ENCODE assay signal across 13 mouse cellular contexts in the genomic region with DNA sequence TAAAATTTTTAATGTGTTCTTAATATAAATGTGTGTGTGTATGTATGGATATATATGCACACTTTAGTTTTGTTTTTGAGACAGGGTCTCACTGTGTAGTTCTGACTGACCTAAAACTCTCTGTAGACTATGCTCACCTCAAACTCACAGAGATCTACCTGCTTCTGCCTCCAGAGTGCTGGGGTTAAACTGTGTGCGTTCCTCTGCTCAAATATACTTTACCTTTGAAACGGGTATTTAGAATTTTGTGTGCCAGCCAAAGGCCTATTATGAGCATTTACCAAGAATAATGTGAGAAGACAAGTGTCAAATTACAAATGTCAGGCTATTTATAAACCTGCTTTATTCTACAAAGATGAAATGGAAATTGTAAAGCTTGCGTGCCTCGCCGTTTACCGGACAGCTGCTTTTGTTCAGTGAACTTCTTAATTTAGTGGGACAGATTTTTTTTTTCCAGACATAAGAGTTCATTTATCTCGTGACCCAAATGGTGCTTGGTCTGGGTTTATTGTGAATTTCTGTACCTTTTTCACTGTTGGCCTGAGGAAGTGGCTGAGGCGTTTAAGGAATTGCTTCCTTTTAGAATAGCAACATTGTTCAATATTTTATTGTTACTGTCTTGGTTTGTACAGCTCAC. TPM values are rescaled to one million over a fixed set of nuclear protein-coding genes. Genes with fewer than 3 reads are reported as not detected.
DNase-seq lines count a peak whose midpoint lies in the region; ATAC-seq and TF ChIP-seq lines count a peak whose summit lies in the region.
"Had no signal": no experiment of that assay in that cellular context is flagged by ENCODE, and none has a peak within 500 bp of the region (broad histone marks: within the 10 kb centered on the region; RNA-seq: fewer than 3 reads in every experiment).

No protein-coding gene starts in this region.

- DNase-seq in heart, postnatal 10 days, result peak; percentile 20
- no peak for DNase-seq in heart, postnatal 25 days (ENCODE audit: low spot score)
- peak; percentile 73 for DNase-seq in A20 (ENCODE audit: low read depth, low spot score)
- no peak for DNase-seq in CH12.LX (ENCODE audit: extremely low read depth)
- DNase-seq in liver, embryonic 13.5 days, result no peak
- DNase-seq in ovary, adult 18-20 months (ENCODE audit: low spot score), result no peak
- no peak for DNase-seq in left cerebral cortex, adult 9 months (ENCODE audit: low spot score in 2 of 2)
- DNase-seq: kidney, postnatal 4 days; lung, adult 18-20 months; retina, postnatal 1 day had no signal

- in situ Hi-C loops in CH12.LX (cut with MboI; ENCODE audit: low pct_ligation_motif_present, low pct_unique_long_range_greater_than_20kb, low sequenced_read_pairs), result no loop called here

- peaks cover 41% of the 10 kb centered on the region for H3K79me2 ChIP-seq in CH12.LX (replicated peaks; ENCODE audit: control insufficient read depth, extremely low read depth, insufficient read depth, poor library complexity, severe bottlenecking)

- no peak for TF ChIP-seq POLR2A in CH12.LX (IDR thresholded peaks at IDR 0.05; ENCODE audit: low read depth, low read length)

- H3K9ac ChIP-seq in CH12.LX (ENCODE audit: insufficient read depth, low read depth), result peak overlapping the region; percentile 79
- H3K9ac ChIP-seq in liver, embryonic 13.5 days, result peak overlapping the region; percentile 63
- H3K9ac ChIP-seq: intestine, embryonic 15.5 days had no signal

- no peak for TF ChIP-seq RAD21 in CH12.LX (IDR thresholded peaks at IDR 0.05; ENCODE audit: low read depth, low read length)

- peaks cover 12% of the 10 kb centered on the region for H3K9me3 ChIP-seq in CH12.LX (replicated peaks; ENCODE audit: low read length)
- H3K9me3 ChIP-seq in liver, embryonic 13.5 days (replicated peaks), result 0 out of 2 replicates have a peak, but pooled peaks cover 3% of the 10 kb centered on the region
- H3K9me3 ChIP-seq: heart, embryonic 10.5 days; intestine, embryonic 15.5 days had no signal

- TF ChIP-seq CTCF in CH12.LX (conservative IDR thresholded peaks at IDR 0.05 in 1 of 2, IDR thresholded peaks at IDR 0.05 in 1 of 2; ENCODE audit: low read depth in 2 of 2, low read length in 2 of 2), result no peak

- H3K4me2 ChIP-seq in CH12.LX (ENCODE audit: insufficient read depth, low read depth, poor library complexity, severe bottlenecking), result peak overlapping the region; percentile 100
- H3K4me2 ChIP-seq in liver, embryonic 13.5 days, result peak overlapping the region; percentile 65

- H3K27ac ChIP-seq in CH12.LX (ENCODE audit: insufficient read depth, low read depth), result peak overlapping the region; percentile 87
- H3K27ac ChIP-seq in liver, embryonic 13.5 days, result peak overlapping the region; percentile 84
- H3K27ac ChIP-seq: intestine, embryonic 15.5 days; left cerebral cortex, adult 2 months had no signal

- no peaks in the 10 kb centered on the region for H3K27me3 ChIP-seq in CH12.LX (replicated peaks)
- H3K27me3 ChIP-seq in liver, embryonic 13.5 days, result no peaks in the 10 kb centered on the region
- H3K27me3 ChIP-seq: intestine, embryonic 15.5 days had no signal

- peak overlapping the region; percentile 66 to 80 (median 68) for H3K4me3 ChIP-seq in CH12.LX (replicated peaks in 1 of 3; ENCODE audit: low read depth in 2 of 3, low read length in 2 of 3, poor library complexity in 1 of 3)
- H3K4me3 ChIP-seq in liver, embryonic 13.5 days (replicated peaks), result peak overlapping the region; percentile 53
- H3K4me3 ChIP-seq: heart, embryonic 10.5 days; intestine, embryonic 15.5 days; left cerebral cortex, adult 2 months had no signal

- TF ChIP-seq EP300 in CH12.LX (IDR thresholded peaks at IDR 0.05; ENCODE audit: low read length), result peak; percentile 31; the same call in 1 of the 2 replicates

- dilution Hi-C loops in CH12.LX (cut with MboI; ENCODE audit: extremely low pct_ligation_motif_present, extremely low pct_unique_long_range_greater_than_20kb, low sequenced_read_pairs), result no loop called here

- 38% methylated on average over 8 of the region's 8 CpGs for WGBS in liver, embryonic 13.5 days (ENCODE audit: insufficient replicate concordance)

- peaks cover 4 to 29% of the 10 kb centered on the region in 2 experiments for H3K36me3 ChIP-seq in CH12.LX (replicated peaks in 1 of 2; ENCODE audit: control insufficient read depth in 1 of 2, insufficient read depth in 1 of 2, low read length in 1 of 2)
- H3K36me3 ChIP-seq in liver, embryonic 13.5 days, result no peaks in the 10 kb centered on the region
- H3K36me3 ChIP-seq: heart, embryonic 10.5 days; intestine, embryonic 15.5 days had no signal

- intact Hi-C loops in heart, postnatal 10 days (cut with DNase I), result no loop called here
- intact Hi-C loops in heart, postnatal 25 days (cut with DNase I), result no loop called here

- ATAC-seq in liver, embryonic 13.5 days (ENCODE audit: low read depth), result no peak
- ATAC-seq: intestine, embryonic 15.5 days had no signal

- H3K4me1 ChIP-seq in CH12.LX (ENCODE audit: control insufficient read depth in 1 of 2, insufficient read depth in 2 of 2), result peaks cover 17 to 39% of the 10 kb centered on the region in 2 experiments
- peaks cover 64% of the 10 kb centered on the region for H3K4me1 ChIP-seq in liver, embryonic 13.5 days (replicated peaks)
- H3K4me1 ChIP-seq: intestine, embryonic 15.5 days had no signal

TF ChIP-seq in CH12.LX, 34 proteins besides CTCF, POLR2A, EP300 and RAD21:
- TF ChIP-seq SMC3 (IDR thresholded peaks at IDR 0.05; ENCODE audit: low read depth, low read length), result peak; percentile 6; the same call in 1 of the 2 replicates
- TF ChIP-seq RCOR1 (conservative IDR thresholded peaks at IDR 0.05; ENCODE audit: low read depth, low read length), result 0 out of 2 replicates have a peak, but pooled peaks have one; percentile 31
- 0 out of 2 replicates have a peak, but pooled peaks have one; percentile 32 for TF ChIP-seq TCF12 (IDR thresholded peaks at IDR 0.05; ENCODE audit: low read depth, low read length)
- TF ChIP-seq BHLHE40 (IDR thresholded peaks at IDR 0.05; ENCODE audit: low read depth, low read length), result peak; percentile 58; the same call in 1 of the 2 replicates
- no peak for TF ChIP-seq MAFK (IDR thresholded peaks at IDR 0.05; ENCODE audit: insufficient replicate concordance, low read length)
- TF ChIP-seq MYC (IDR thresholded peaks at IDR 0.05; ENCODE audit: low read depth, low read length), result 0 out of 2 replicates have a peak, but pooled peaks have one; percentile 13
- TF ChIP-seq USF2 (conservative IDR thresholded peaks at IDR 0.05; ENCODE audit: low read depth, low read length), result no peak
- TF ChIP-seq SIN3A (IDR thresholded peaks at IDR 0.05; ENCODE audit: low read length), result 0 out of 2 replicates have a peak, but pooled peaks have one; percentile 19
- no peak; the same call in 1 of the 2 replicates for TF ChIP-seq CHD1 (IDR thresholded peaks at IDR 0.05; ENCODE audit: low read depth, low read length)
- peak; percentile 43; the same call in 1 of the 2 replicates for TF ChIP-seq ETS1 (conservative IDR thresholded peaks at IDR 0.05; ENCODE audit: low read depth, low read length)

RNA-seq across cellular contexts. Expression of a gene that starts 7.1 kb away (rescaled TPM):
- 1 to 10 TPM; 1.7 to 2.1 TPM for total RNA-seq in heart, postnatal 10 days (2021)
- total RNA-seq in heart, postnatal 25 days (2021), result 1 to 10 TPM; 2.0 to 2.7 TPM
- total RNA-seq in CH12.LX (2012; rRNA removed) (92.3 and 102 TPM in 2 replicates), CH12.LX (2014; rRNA removed) (155 and 171 TPM in 2 replicates)
- 163 and 180 TPM in 2 replicates for polyA plus RNA-seq in CH12.LX (2012; ENCODE audit: insufficient read length, low read depth)
- 12.7 and 16.1 TPM in 2 replicates for polyA plus RNA-seq in liver, embryonic 13.5 days (2015; fragmentation: Nextera tagmentation; extraction: Ambion mirVana)

RNA-seq across cellular contexts. Expression of a gene that starts 46.6 kb away (rescaled TPM):
- total RNA-seq in heart, postnatal 10 days (2021), result 1 to 10 TPM; 3.0 to 4.0 TPM
- 1 to 10 TPM; 1.5 to 1.6 TPM for total RNA-seq in heart, postnatal 25 days (2021)
- total RNA-seq in CH12.LX (2012; rRNA removed) (129 and 141 TPM in 2 replicates), CH12.LX (2014; rRNA removed) (176 and 199 TPM in 2 replicates)
- polyA plus RNA-seq in CH12.LX (2012; ENCODE audit: insufficient read length, low read depth), result 157 and 176 TPM in 2 replicates
- polyA plus RNA-seq in liver, embryonic 13.5 days (2015; fragmentation: Nextera tagmentation; extraction: Ambion mirVana), result 0.48 and 0.65 TPM in 2 replicates

Comparison
In these comparisons a context has a peak if more than half of its experiments do, and no peak if none do; other contexts are left out.
1. DNase-seq: peak in heart, postnatal 10 days (2 of 2) and A20 (single experiment); none in heart, postnatal 25 days (single experiment), CH12.LX (single experiment), liver, embryonic 13.5 days (single experiment), ovary, adult 18-20 months (single experiment) and left cerebral cortex, adult 9 months (0 of 2).
2. RNA of a gene that starts 7.1 kb away (total RNA-seq): 92.3 to 171 TPM in CH12.LX; 2.0 to 2.7 TPM in heart, postnatal 25 days and 1.7 to 2.1 TPM in heart, postnatal 10 days; every median in the first group is over 10 times any median in the second.
3. RNA of a gene that starts 46.6 kb away (total RNA-seq): 129 to 199 TPM in CH12.LX; 3.0 to 4.0 TPM in heart, postnatal 10 days and 1.5 to 1.6 TPM in heart, postnatal 25 days; every median in the first group is over 10 times any median in the second.